Comparison of ENCODE assay signal across 9 mouse cellular contexts in genomic region chr1:121419084-121419483, GRCm38 (mm10). TPM values are rescaled to one million over a fixed set of nuclear protein-coding genes. Genes with fewer than 3 reads are reported as not detected.
DNase-seq lines count a peak whose midpoint lies in the region; ATAC-seq and TF ChIP-seq lines count a peak whose summit lies in the region.
"Had no signal": no experiment of that assay in that cellular context is flagged by ENCODE, and none has a peak within 500 bp of the region (broad histone marks: within the 10 kb centered on the region; RNA-seq: fewer than 3 reads in every experiment).

No protein-coding gene starts in this region.

- H3K27me3 ChIP-seq in lung, embryonic 14.5 days (ENCODE audit: insufficient read depth, low read length) = no peaks in the 10 kb centered on the region

- no peaks in the 10 kb centered on the region for H3K36me3 ChIP-seq in lung, embryonic 14.5 days (ENCODE audit: insufficient read depth)

- H3K27ac ChIP-seq in lung, embryonic 14.5 days (ENCODE audit: low read depth) = no peak overlapping the region

- H3K9ac ChIP-seq in lung, embryonic 14.5 days = no peak overlapping the region

- no peak overlapping the region for H3K4me3 ChIP-seq in lung, embryonic 14.5 days (ENCODE audit: low read depth, low read length)
- H3K4me3 ChIP-seq: megakaryocyte, embryonic 14.5 days had no signal

- DNase-seq in frontal cortex, postnatal 10 days (ENCODE audit: low spot score in 2 of 2) = no peak
- DNase-seq in lung, embryonic 14.5 days = peak; percentile 52
- DNase-seq in lung, postnatal 25 days (ENCODE audit: low spot score) = no peak
- DNase-seq in lung, postnatal 14 days = peak; percentile 15
- DNase-seq in yolk sac, embryonic 10.5 days (ENCODE audit: low spot score) = no peak
- no peak for DNase-seq in thymus, postnatal 36 days

- 32% methylated on average over 4 of the region's 4 CpGs for WGBS in lung, embryonic 14.5 days

- no peaks in the 10 kb centered on the region for H3K4me1 ChIP-seq in lung, embryonic 14.5 days (ENCODE audit: insufficient read depth)
- H3K4me1 ChIP-seq: megakaryocyte, embryonic 14.5 days had no signal

- H3K4me2 ChIP-seq in lung, embryonic 14.5 days = no peak overlapping the region

- peak; percentile 90 for ATAC-seq in frontal cortex, adult (ENCODE audit: low TSS enrichment)
- ATAC-seq in lung, embryonic 14.5 days (ENCODE audit: insufficient read depth) = no peak
- peak; percentile 54 for ATAC-seq in activated CD4-positive, CD25-positive, alpha-beta regulatory T cell, adult 4 months

- TF ChIP-seq CTCF in lung, embryonic 14.5 days (IDR thresholded peaks at IDR 0.05; ENCODE audit: low read depth) = peak; percentile 60

- no peaks in the 10 kb centered on the region for H3K9me3 ChIP-seq in lung, embryonic 14.5 days (ENCODE audit: low read depth, low read length)

RNA-seq across cellular contexts. Expression of gene Ccdc93, which starts 11.8 kb away (rescaled TPM):
- 8.8 and 9.9 TPM in 2 replicates for polyA plus RNA-seq in lung, embryonic 14.5 days (2014; fragmentation: Nextera tagmentation; extraction: Ambion mirVana)
- polyA plus RNA-seq in activated CD4-positive, CD25-positive, alpha-beta regulatory T cell, adult 4 months (2017; shearing (Covaris generic)) = 10 to 100 TPM; 15.2 to 17.5 TPM

Comparison
In these comparisons a context has a peak if more than half of its experiments do, and no peak if none do; other contexts are left out.
1. DNase-seq: peak in lung, embryonic 14.5 days (single experiment) and lung, postnatal 14 days (single experiment); none in frontal cortex, postnatal 10 days (0 of 2), lung, postnatal 25 days (single experiment), yolk sac, embryonic 10.5 days (single experiment) and thymus, postnatal 36 days (0 of 2).